Mouse (Mus musculus): ENCODE measurements at regions not wholly inside any gene's neighbourhood (a gene's known extent, or its start where the extent isn't known, plus 50 kb on each side); places are given as distances from the start of the nearest gene placed in this dataset.

DNA sequence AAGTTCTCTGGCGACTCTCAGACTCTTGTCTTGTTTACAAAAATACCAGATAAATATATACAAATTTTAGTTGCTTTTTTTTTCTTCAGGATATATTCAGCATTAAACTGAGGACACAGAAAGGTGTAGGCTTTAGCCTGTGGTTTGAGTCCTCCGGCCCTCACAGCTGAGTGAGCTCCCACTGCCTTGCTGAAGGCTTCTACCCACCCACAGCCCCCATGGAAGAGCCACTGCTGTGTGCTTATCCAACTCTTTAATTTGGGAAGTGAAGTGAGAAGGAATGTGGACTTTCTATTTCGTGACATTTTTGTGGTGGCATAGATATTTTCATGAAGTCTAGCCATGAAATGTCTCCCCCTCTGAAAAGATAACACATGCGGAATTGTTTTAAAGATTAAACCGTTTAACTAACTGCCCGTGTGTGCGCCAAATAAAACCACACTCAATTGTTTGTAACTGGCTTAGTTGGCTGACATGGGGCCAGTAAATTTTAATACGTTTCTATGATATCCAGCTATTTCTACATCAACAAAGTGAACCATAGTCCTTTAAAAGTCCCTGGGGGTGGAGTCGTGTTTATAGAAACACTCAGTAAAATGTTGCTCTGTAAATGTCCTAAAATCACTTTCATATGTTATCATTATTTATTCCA lies 174.1 kb downstream of the Slc38a4 start:
- no peak for TF ChIP-seq JUN (IDR thresholded peaks at IDR 0.05; ENCODE audit: insufficient read depth, low read depth, low read length)
- no peak for TF ChIP-seq SIN3A (IDR thresholded peaks at IDR 0.05; ENCODE audit: low read length)
- TF ChIP-seq ETS1 (conservative IDR thresholded peaks at IDR 0.05; ENCODE audit: low read depth, low read length): no peak
- TF ChIP-seq ZMIZ1 (IDR thresholded peaks at IDR 0.05; ENCODE audit: low read depth, low read length): no peak
- TF ChIP-seq ZC3H11A (IDR thresholded peaks at IDR 0.05; ENCODE audit: low read depth, low read length): no peak
- TF ChIP-seq TCF12 (IDR thresholded peaks at IDR 0.05; ENCODE audit: low read depth, low read length): no peak
- no peak for TF ChIP-seq SMC3 (IDR thresholded peaks at IDR 0.05; ENCODE audit: low read depth, low read length)
- TF ChIP-seq MYC (IDR thresholded peaks at IDR 0.05; ENCODE audit: low read depth, low read length): no peak
- TF ChIP-seq PAX5 (IDR thresholded peaks at IDR 0.05; ENCODE audit: low read length): no peak
- no peak for TF ChIP-seq CHD2 (IDR thresholded peaks at IDR 0.05; ENCODE audit: low read length)
- TF ChIP-seq JUND (conservative IDR thresholded peaks at IDR 0.05; ENCODE audit: low read depth, low read length): no peak
- no peak for TF ChIP-seq NELFE (IDR thresholded peaks at IDR 0.05; ENCODE audit: low read depth, low read length)
- no peak for TF ChIP-seq POLR2AphosphoS2 (IDR thresholded peaks at IDR 0.05; ENCODE audit: low read depth, low read length)
- no peak overlapping the region for H3K9ac ChIP-seq (ENCODE audit: insufficient read depth, low read depth)
- no peak for DNase-seq (ENCODE audit: extremely low read depth)
- in situ Hi-C loops (cut with MboI; ENCODE audit: low pct_ligation_motif_present, low pct_unique_long_range_greater_than_20kb, low sequenced_read_pairs): no loop called here
- H3K79me2 ChIP-seq (replicated peaks; ENCODE audit: control insufficient read depth, extremely low read depth, insufficient read depth, poor library complexity, severe bottlenecking): no peaks in the 10 kb centered on the region
- no peaks in the 10 kb centered on the region for H3K27me3 ChIP-seq (replicated peaks)
- H3K9me3 ChIP-seq (replicated peaks; ENCODE audit: low read length): no peaks in the 10 kb centered on the region
- dilution Hi-C loops (cut with MboI; ENCODE audit: extremely low pct_ligation_motif_present, extremely low pct_unique_long_range_greater_than_20kb, low sequenced_read_pairs): no loop called here
- no peak overlapping the region for H3K27ac ChIP-seq (ENCODE audit: insufficient read depth, low read depth)
- H3K4me2 ChIP-seq (ENCODE audit: insufficient read depth, low read depth, poor library complexity, severe bottlenecking): no peak overlapping the region
- H3K4me1 ChIP-seq (ENCODE audit: control insufficient read depth in 1 of 2, insufficient read depth in 2 of 2): no peaks in the 10 kb centered on the region
- H3K4me3 ChIP-seq (replicated peaks in 1 of 3; ENCODE audit: low read depth in 2 of 3, low read length in 2 of 3, poor library complexity in 1 of 3): no peak overlapping the region
- H3K36me3 ChIP-seq (replicated peaks in 1 of 2; ENCODE audit: control insufficient read depth in 1 of 2, insufficient read depth in 1 of 2, low read length in 1 of 2): no peaks in the 10 kb centered on the region

DNA sequence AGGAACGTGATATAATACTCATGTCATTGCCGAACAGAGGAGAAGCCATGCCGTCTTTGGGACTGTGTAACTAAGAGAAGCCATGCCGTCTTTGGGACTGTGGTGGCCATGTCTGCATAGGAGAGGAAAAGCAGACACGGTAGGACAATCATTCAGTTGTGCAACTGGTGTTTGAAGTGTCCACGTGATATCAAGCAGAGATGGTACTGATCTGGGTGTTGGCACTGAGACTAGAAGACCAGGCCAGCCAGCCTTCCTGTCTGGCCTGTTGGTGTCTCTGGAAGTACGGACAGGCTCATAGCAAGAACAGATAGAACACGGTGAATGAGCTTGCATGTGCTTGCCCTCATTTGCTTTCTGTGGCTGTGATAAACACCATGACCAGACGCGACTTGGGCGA lies 175.7 kb downstream of the Slc38a4 start:
- H3K9ac ChIP-seq (ENCODE audit: insufficient read depth, low read depth): no peak overlapping the region
- dilution Hi-C loops (cut with MboI; ENCODE audit: extremely low pct_ligation_motif_present, extremely low pct_unique_long_range_greater_than_20kb, low sequenced_read_pairs): no loop called here
- in situ Hi-C loops (cut with MboI; ENCODE audit: low pct_ligation_motif_present, low pct_unique_long_range_greater_than_20kb, low sequenced_read_pairs): no loop called here
- no peaks in the 10 kb centered on the region for H3K27me3 ChIP-seq (replicated peaks)
- no peaks in the 10 kb centered on the region for H3K4me1 ChIP-seq (ENCODE audit: control insufficient read depth in 1 of 2, insufficient read depth in 2 of 2)
- H3K9me3 ChIP-seq (replicated peaks; ENCODE audit: low read length): no peaks in the 10 kb centered on the region
- H3K4me3 ChIP-seq (replicated peaks in 1 of 3; ENCODE audit: low read depth in 2 of 3, low read length in 2 of 3, poor library complexity in 1 of 3): no peak overlapping the region
- H3K36me3 ChIP-seq (replicated peaks in 1 of 2; ENCODE audit: control insufficient read depth in 1 of 2, insufficient read depth in 1 of 2, low read length in 1 of 2): no peaks in the 10 kb centered on the region
- no peak overlapping the region for H3K27ac ChIP-seq (ENCODE audit: insufficient read depth, low read depth)
- no peak for DNase-seq (ENCODE audit: extremely low read depth)
- H3K79me2 ChIP-seq (replicated peaks; ENCODE audit: control insufficient read depth, extremely low read depth, insufficient read depth, poor library complexity, severe bottlenecking): no peaks in the 10 kb centered on the region
- no peak overlapping the region for H3K4me2 ChIP-seq (ENCODE audit: insufficient read depth, low read depth, poor library complexity, severe bottlenecking)
- no peak for TF ChIP-seq MAZ (IDR thresholded peaks at IDR 0.05; ENCODE audit: low read depth, low read length)

- no peak for DNase-seq (ENCODE audit: extremely low read depth)
- Histone ChIP-seq H3K4me3 (replicated peaks in 1 of 3; ENCODE audit: low read depth in 2 of 3, low read length in 2 of 3, poor library complexity in 1 of 3) (no peak overlapping the region), H3K4me2 (ENCODE audit: insufficient read depth, low read depth, poor library complexity, severe bottlenecking) (no peak overlapping the region), H3K36me3 (replicated peaks in 1 of 2; ENCODE audit: control insufficient read depth in 1 of 2, insufficient read depth in 1 of 2, low read length in 1 of 2) (no peaks in the 10 kb centered on the region), H3K9ac (ENCODE audit: insufficient read depth, low read depth) (no peak overlapping the region), H3K4me1 (ENCODE audit: control insufficient read depth in 1 of 2, insufficient read depth in 2 of 2) (no peaks in the 10 kb centered on the region), H3K27ac (ENCODE audit: insufficient read depth, low read depth) (no peak overlapping the region), H3K27me3 (replicated peaks) (no peaks in the 10 kb centered on the region), H3K9me3 (replicated peaks; ENCODE audit: low read length) (no peaks in the 10 kb centered on the region), H3K79me2 (replicated peaks; ENCODE audit: control insufficient read depth, extremely low read depth, insufficient read depth, poor library complexity, severe bottlenecking) (no peaks in the 10 kb centered on the region)
- dilution Hi-C loops (cut with MboI; ENCODE audit: extremely low pct_ligation_motif_present, extremely low pct_unique_long_range_greater_than_20kb, low sequenced_read_pairs) (no loop called here), in situ Hi-C loops (cut with MboI; ENCODE audit: low pct_ligation_motif_present, low pct_unique_long_range_greater_than_20kb, low sequenced_read_pairs) (no loop called here)
- TF ChIP-seq MEF2A (IDR thresholded peaks at IDR 0.05; ENCODE audit: borderline replicate concordance, low read depth, low read length): no peak
- no peak for TF ChIP-seq NRF1 (IDR thresholded peaks at IDR 0.05; ENCODE audit: low read depth, low read length)
- no peak for TF ChIP-seq JUND (conservative IDR thresholded peaks at IDR 0.05; ENCODE audit: low read depth, low read length)
- TF ChIP-seq ETS1 (conservative IDR thresholded peaks at IDR 0.05; ENCODE audit: low read depth, low read length): no peak
- no peak for TF ChIP-seq RCOR1 (conservative IDR thresholded peaks at IDR 0.05; ENCODE audit: low read depth, low read length)
- no peak for TF ChIP-seq ZMIZ1 (IDR thresholded peaks at IDR 0.05; ENCODE audit: low read depth, low read length)
- TF ChIP-seq HCFC1 (IDR thresholded peaks at IDR 0.05; ENCODE audit: low read depth, low read length): no peak
- TF ChIP-seq TBP (conservative IDR thresholded peaks at IDR 0.05; ENCODE audit: low read depth, low read length): no peak
Measured at GRCm38 (mm10) chr15:96878796-96879195, 177.0 kb downstream of the Slc38a4 start.
